19 mouse cellular contexts compared by ENCODE assay signal in the genomic region with DNA sequence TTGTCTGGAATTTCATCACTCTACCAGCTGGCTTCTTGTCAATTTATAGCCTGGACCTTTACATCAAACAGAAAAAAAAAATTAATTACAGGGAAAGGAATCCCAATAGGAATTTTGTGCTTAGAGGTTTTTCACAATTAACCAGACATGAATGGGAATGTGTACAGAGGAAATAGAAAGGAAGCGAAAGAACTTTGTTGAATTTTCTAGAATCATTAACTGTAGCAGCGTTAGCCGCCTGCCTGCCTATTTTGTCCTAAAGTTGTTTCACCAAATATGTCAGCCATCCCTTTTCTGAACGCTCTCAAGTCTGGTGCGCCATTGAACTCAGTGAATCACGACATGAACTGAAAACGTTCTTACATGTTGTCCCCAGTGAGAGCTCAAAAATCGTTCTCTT.
"Had no signal": no experiment of that assay in that cellular context is flagged by ENCODE, and none has a peak within 500 bp of the region (broad histone marks: within the 10 kb centered on the region; RNA-seq: fewer than 3 reads in every experiment).

No protein-coding gene starts in this region.

- H3K4me3 ChIP-seq: lung, embryonic 15.5 days; megakaryocyte, embryonic 14.5 days; midbrain, embryonic 15.5 days; neural tube, embryonic 13.5 days; neural tube, embryonic 15.5 days had no signal

- H3K4me2 ChIP-seq: lung, embryonic 15.5 days; midbrain, embryonic 11.5 days; midbrain, embryonic 15.5 days; neural tube, embryonic 13.5 days; neural tube, embryonic 15.5 days had no signal

- H3K27ac ChIP-seq: lung, embryonic 15.5 days; macrophage; midbrain, embryonic 15.5 days; neural tube, embryonic 13.5 days; neural tube, embryonic 15.5 days had no signal

- H3K9ac ChIP-seq: liver, postnatal 0 days; lung, embryonic 15.5 days; midbrain, embryonic 15.5 days; neural tube, embryonic 13.5 days; neural tube, embryonic 15.5 days had no signal

- H3K36me3 ChIP-seq: lung, embryonic 15.5 days; midbrain, embryonic 15.5 days; neural tube, embryonic 13.5 days; neural tube, embryonic 15.5 days had no signal

- H3K4me1 ChIP-seq: lung, embryonic 15.5 days; megakaryocyte, embryonic 14.5 days; midbrain, embryonic 15.5 days; neural tube, embryonic 13.5 days; neural tube, embryonic 15.5 days had no signal

- DNase-seq: liver, postnatal 0 days; lung, adult 2 months; lung, postnatal 14 days; lung, postnatal 36 days; retina, postnatal 1 day; right cerebral cortex, adult 18-20 months; right cerebral cortex, postnatal 25 days; right cerebral cortex, postnatal 4 days; spleen, adult 18-20 months; thymus, adult 18-20 months; thymus, postnatal 14 days; thymus, postnatal 36 days had no signal

- H3K27me3 ChIP-seq: lung, embryonic 15.5 days; megakaryocyte, embryonic 14.5 days; midbrain, embryonic 15.5 days; neural tube, embryonic 13.5 days; neural tube, embryonic 15.5 days had no signal

- H3K9me3 ChIP-seq: lung, embryonic 15.5 days; midbrain, embryonic 15.5 days; neural tube, embryonic 13.5 days; neural tube, embryonic 15.5 days had no signal

- ATAC-seq: liver, postnatal 0 days; midbrain, embryonic 15.5 days had no signal
